Comparison of ENCODE assay signal across 8 mouse cellular contexts in the genomic region with DNA sequence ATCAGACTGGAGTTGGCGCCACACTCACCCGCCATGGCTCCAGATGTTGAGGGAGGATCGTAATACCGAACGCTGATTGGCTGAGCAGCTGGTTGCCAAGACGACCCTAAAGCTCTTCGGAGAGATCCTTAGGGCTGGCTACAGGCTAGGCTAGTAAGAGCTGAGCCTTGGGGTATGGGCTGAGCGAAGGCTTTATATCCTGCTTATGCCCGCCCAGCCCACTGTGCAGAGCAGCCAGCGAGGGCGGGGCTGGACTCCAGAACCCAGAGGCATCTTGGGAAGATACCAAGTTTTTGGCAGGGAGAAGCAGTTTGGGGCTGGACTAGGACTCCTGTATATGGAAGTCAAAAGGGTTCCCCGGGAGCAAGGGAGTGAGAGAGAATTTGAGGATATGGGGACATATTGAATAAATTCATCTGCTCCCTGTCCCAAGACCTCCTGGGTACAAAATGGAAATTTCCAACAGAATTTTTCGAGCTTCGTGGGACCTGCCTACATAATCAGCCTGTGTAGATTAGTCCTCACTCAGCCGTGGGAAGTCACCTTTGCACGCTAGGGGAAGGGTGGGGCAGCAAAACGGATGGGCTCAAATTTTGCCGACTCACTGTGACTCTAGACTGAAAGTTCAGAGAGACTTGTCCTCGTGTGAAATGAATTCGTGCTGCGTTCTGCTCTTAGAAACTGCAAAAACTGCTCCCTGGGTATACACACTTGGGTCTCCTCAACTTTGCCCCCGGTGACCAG. TPM values are rescaled to one million over a fixed set of nuclear protein-coding genes. Genes with fewer than 3 reads are reported as not detected.
DNase-seq lines count a peak whose midpoint lies in the region; ATAC-seq and TF ChIP-seq lines count a peak whose summit lies in the region.

A gene (minus strand): TSS at position 169 of the 744 bp plus-strand sequence.

- peak; percentile 99 for ATAC-seq in lung, embryonic 15.5 days (ENCODE audit: borderline replicate concordance, extremely low read depth, low FRiP score, low TSS enrichment)

- peak within 1 kb of the TSS; percentile 48 for H3K4me3 ChIP-seq in hindbrain, embryonic 10.5 days
- H3K4me3 ChIP-seq in lung, embryonic 15.5 days: peak within 1 kb of the TSS; percentile 30
- peak within 1 kb of the TSS; percentile 46 for H3K4me3 ChIP-seq in olfactory bulb, adult 2 months (ENCODE audit: insufficient read depth, low read depth, low read length)
- 0 out of 2 replicates have a peak within 1 kb of the TSS, but pooled peaks have one; percentile 5 for H3K4me3 ChIP-seq in thymus, adult 2 months (ENCODE audit: control insufficient read depth, insufficient read depth, low read length)

- H3K36me3 ChIP-seq in hindbrain, embryonic 10.5 days: peaks cover 6% of the 10 kb centered on the region; the same call in 1 of the 2 replicates
- no peaks in the 10 kb centered on the region for H3K36me3 ChIP-seq in lung, embryonic 15.5 days
- no peaks in the 10 kb centered on the region for H3K36me3 ChIP-seq in thymus, adult 2 months (ENCODE audit: control insufficient read depth, insufficient read depth, low read length)

- peak; percentile 80 for DNase-seq in Muller cell, postnatal 12 days (ENCODE audit: inconsistent ontology term)
- DNase-seq in cerebellum, adult 9-11 months: peak; percentile 69
- DNase-seq in frontal cortex, adult 2 months (ENCODE audit: extremely low spot score in 1 of 2, low spot score in 1 of 2): peak; percentile 52 to 63
- peak; percentile 84 for DNase-seq in hindbrain, embryonic 10.5 days (ENCODE audit: low spot score)
- DNase-seq in layer of hippocampus, adult 9-10 months (ENCODE audit: low spot score): peak; percentile 26
- peak; percentile 53 for DNase-seq in thymus, adult 2 months

- H3K9me3 ChIP-seq in hindbrain, embryonic 10.5 days: no peaks in the 10 kb centered on the region
- no peaks in the 10 kb centered on the region for H3K9me3 ChIP-seq in lung, embryonic 15.5 days

- no peak for TF ChIP-seq POLR2A in olfactory bulb, adult 2 months (IDR thresholded peaks at IDR 0.05; ENCODE audit: insufficient read depth, low read depth, low read length)
- TF ChIP-seq POLR2A in thymus, adult 2 months (IDR thresholded peaks at IDR 0.05; ENCODE audit: control insufficient read depth, extremely low read depth, insufficient read depth, low read length, poor library complexity): no peak

- peak within 1 kb of the TSS; percentile 56 for H3K4me2 ChIP-seq in lung, embryonic 15.5 days

- H3K4me1 ChIP-seq in hindbrain, embryonic 10.5 days (replicated peaks): peaks cover 22% of the 10 kb centered on the region
- H3K4me1 ChIP-seq in lung, embryonic 15.5 days: peaks cover 30% of the 10 kb centered on the region
- peaks cover 11% of the 10 kb centered on the region for H3K4me1 ChIP-seq in olfactory bulb, adult 2 months (ENCODE audit: control insufficient read depth, insufficient read depth, low read length)
- peaks cover 11% of the 10 kb centered on the region for H3K4me1 ChIP-seq in thymus, adult 2 months (replicated peaks; ENCODE audit: control insufficient read depth, insufficient read depth, low read length)

- no peak within 1 kb of the TSS; the same call in 1 of the 2 replicates for H3K9ac ChIP-seq in lung, embryonic 15.5 days

- TF ChIP-seq CTCF in olfactory bulb, adult 2 months (IDR thresholded peaks at IDR 0.05; ENCODE audit: insufficient read depth, low read depth, low read length): no peak
- TF ChIP-seq CTCF in thymus, adult 2 months (IDR thresholded peaks at IDR 0.05; ENCODE audit: borderline replicate concordance, control insufficient read depth, extremely low read depth, insufficient read depth, low read length, poor library complexity): no peak

- no peaks in the 10 kb centered on the region for H3K27me3 ChIP-seq in hindbrain, embryonic 10.5 days (ENCODE audit: insufficient read depth, poor library complexity, severe bottlenecking)
- H3K27me3 ChIP-seq in lung, embryonic 15.5 days: no peaks in the 10 kb centered on the region
- H3K27me3 ChIP-seq in thymus, adult 2 months (ENCODE audit: control insufficient read depth, insufficient read depth, low read length): no peaks in the 10 kb centered on the region

- peak within 1 kb of the TSS; percentile 73 for H3K27ac ChIP-seq in hindbrain, embryonic 10.5 days
- H3K27ac ChIP-seq in lung, embryonic 15.5 days: peak within 1 kb of the TSS; percentile 46
- H3K27ac ChIP-seq in olfactory bulb, adult 2 months (ENCODE audit: insufficient read depth, low read depth, low read length): no peak within 1 kb of the TSS
- H3K27ac ChIP-seq in thymus, adult 2 months (ENCODE audit: control insufficient read depth, insufficient read depth, low read length): no peak within 1 kb of the TSS

- WGBS in hindbrain, embryonic 10.5 days: 16% methylated on average over 22 of the region's 22 CpGs
- WGBS in lung, embryonic 15.5 days: 11% methylated on average over 22 of the region's 22 CpGs
- 10% methylated on average over 22 of the region's 22 CpGs for WGBS in olfactory bulb, adult 2 months
- WGBS in thymus, adult 2 months: 5% methylated on average over 22 of the region's 22 CpGs

RNA-seq across cellular contexts. Expression of the gene that starts here (rescaled TPM):
- polyA plus RNA-seq in frontal cortex, adult 2 months (2012; rRNA removed): 6.9 and 7.2 TPM in 2 replicates
- polyA plus RNA-seq in hindbrain, embryonic 10.5 days (2016; fragmentation: Nextera tagmentation; extraction: Ambion mirVana): 4.5 and 5.5 TPM in 2 replicates
- 14.0 and 17.4 TPM in 2 replicates for polyA plus RNA-seq in lung, embryonic 15.5 days (2015; fragmentation: Nextera tagmentation; extraction: Ambion mirVana)
- not detected in 2 replicates for polyA plus RNA-seq in olfactory bulb, adult 2 months (2012; ENCODE audit: insufficient read depth, insufficient read length, low replicate concordance, missing spikeins)
- polyA plus RNA-seq in thymus, adult 2 months (2012; rRNA removed): 6.7 and 12.8 TPM in 2 replicates

Comparison
In these comparisons a context has a peak if more than half of its experiments do, and no peak if none do; other contexts are left out.
1. DNase-seq: peak in every context shown above with its lines; median percentile 84 in hindbrain, embryonic 10.5 days; 80 in Muller cell, postnatal 12 days; 69 in cerebellum, adult 9-11 months; 58 in frontal cortex, adult 2 months; 53 in thymus, adult 2 months; 26 in layer of hippocampus, adult 9-10 months.
2. H3K27ac ChIP-seq: peak in hindbrain, embryonic 10.5 days (single experiment) and lung, embryonic 15.5 days (single experiment); none in olfactory bulb, adult 2 months (single experiment) and thymus, adult 2 months (single experiment).
3. Peak in every context shown above with its lines, with median percentiles within 50 percentile points of each other: H3K4me3 ChIP-seq.